Mouse (Mus musculus): ENCODE results near the gene Polr1e. TPM values are rescaled to one million over a fixed set of nuclear protein-coding genes. Genes with fewer than 3 reads are reported as not detected.

Gene Polr1e
- polyA plus RNA-seq, 1 experiment: 18.6 TPM

DNA sequence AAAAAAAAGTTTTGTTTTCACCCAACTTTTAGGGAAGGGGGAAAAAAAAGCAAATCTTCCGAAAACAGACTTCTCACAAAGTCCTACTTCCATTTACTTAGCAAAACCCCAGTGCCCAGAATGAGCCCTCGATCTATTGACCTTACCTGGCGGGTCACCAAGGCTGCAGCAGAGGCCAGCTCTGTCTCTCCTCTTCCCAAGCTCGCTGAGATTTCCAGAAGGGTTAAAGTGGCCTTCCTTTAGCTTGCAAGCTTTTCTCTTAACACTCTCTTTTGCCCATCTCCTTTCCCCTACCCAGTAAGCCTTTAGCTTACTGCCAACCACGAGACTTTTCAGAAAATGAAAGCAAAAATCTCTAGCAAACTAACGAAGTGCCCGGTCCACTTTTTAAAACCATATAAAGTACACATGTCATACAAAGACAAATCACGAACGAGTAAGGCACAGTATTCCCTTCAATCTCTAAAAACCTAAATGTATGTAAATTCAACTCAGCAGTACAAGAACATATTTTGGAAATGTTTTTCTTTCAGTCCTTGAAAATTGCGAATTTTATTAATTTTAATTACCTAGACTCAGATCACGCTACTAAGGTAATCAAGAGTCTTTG is 7.5 kb upstream of the Polr1e start:
- TF ChIP-seq POLR2A (IDR thresholded peaks at IDR 0.05; ENCODE audit: borderline replicate concordance, extremely low read depth, insufficient read depth, insufficient read length, poor library complexity, severe bottlenecking): no peak
- TF ChIP-seq CTCF (IDR thresholded peaks at IDR 0.05; ENCODE audit: borderline replicate concordance, extremely low read depth, insufficient read depth, insufficient read length): no peak
- DNase-seq (ENCODE audit: low read depth): peak; percentile 10

DNA sequence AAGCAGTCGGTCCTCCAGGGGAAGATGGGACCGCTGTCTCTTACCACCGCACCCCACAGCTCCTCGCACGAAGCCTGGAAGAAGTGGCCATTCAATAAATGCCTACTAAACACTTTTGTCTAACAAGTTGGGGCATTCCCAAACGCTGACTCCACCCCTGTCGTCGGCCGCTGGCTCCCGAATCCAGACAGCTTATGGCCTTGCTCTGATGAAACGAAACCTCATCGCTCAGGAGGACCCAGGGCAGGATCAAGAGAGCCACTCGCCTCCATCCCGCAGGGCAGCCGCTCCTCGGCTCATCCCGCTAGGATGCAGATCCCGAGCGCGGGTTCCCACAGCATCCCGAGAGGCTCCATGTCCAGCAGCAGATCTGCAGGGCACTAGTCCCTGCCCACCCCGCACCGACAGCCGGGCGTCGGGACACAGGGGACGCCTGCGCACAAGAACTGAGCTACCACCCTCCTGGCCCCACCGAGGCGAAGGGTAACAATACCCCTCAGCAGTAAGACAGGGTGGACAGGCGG is 6.7 kb upstream of the Polr1e start:
- peak; percentile 78 for DNase-seq (ENCODE audit: low read depth)
- TF ChIP-seq CTCF (IDR thresholded peaks at IDR 0.05; ENCODE audit: borderline replicate concordance, extremely low read depth, insufficient read depth, insufficient read length): no peak
- no peak for TF ChIP-seq POLR2A (IDR thresholded peaks at IDR 0.05; ENCODE audit: borderline replicate concordance, extremely low read depth, insufficient read depth, insufficient read length, poor library complexity, severe bottlenecking)

DNA sequence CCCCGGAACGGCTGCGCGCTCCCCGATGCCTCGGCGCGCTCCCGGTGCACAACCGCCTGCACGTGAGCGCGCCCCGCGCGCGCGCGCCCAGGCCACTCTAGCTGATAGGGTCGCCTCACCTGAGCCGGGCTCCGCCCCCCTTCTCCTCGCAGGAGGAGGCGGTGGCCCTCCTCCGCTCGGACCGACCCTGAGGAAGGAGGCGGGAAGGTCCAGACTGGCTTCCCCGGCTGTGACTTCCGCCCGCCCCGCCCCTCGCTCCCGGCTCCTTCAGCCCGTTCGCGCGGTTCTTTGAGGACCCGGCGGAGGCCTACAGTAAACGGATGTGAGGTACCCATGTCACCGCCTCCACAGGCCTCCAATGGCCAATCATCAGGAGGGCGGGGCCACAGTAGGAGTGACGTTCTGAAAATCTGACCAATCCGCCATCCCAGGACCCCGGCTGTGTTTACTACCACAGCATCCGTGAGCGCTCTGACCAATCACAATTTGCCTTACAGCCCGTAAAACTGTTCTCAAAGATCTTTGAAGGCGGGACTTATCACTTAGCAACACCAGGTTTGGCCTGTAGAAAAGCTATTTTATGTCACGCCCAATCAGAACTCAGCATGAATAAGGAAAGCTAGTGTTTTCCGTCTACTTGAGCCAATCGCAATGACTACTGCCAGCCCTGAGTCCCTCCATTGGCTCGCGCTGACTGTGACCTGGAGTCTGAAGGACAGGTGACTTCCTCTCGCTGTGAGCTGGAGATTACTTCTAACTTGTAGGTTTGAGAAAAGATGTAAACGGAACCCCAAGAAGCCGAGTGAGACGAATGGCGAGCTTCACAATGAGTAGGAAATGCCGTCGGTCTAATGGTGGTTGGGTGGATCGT is 6.0 kb upstream of the Polr1e start, which contains the start of gene Zbtb5:
Gene Zbtb5, minus strand, starts transcription at position 308 of the 871 bp plus-strand sequence.
- peak; percentile 100 for DNase-seq (ENCODE audit: low read depth)
- TF ChIP-seq CTCF (IDR thresholded peaks at IDR 0.05; ENCODE audit: borderline replicate concordance, extremely low read depth, insufficient read depth, insufficient read length) (no peak), POLR2A (IDR thresholded peaks at IDR 0.05; ENCODE audit: borderline replicate concordance, extremely low read depth, insufficient read depth, insufficient read length, poor library complexity, severe bottlenecking) (peak; percentile 46; the same call in 1 of the 2 replicates)

DNA sequence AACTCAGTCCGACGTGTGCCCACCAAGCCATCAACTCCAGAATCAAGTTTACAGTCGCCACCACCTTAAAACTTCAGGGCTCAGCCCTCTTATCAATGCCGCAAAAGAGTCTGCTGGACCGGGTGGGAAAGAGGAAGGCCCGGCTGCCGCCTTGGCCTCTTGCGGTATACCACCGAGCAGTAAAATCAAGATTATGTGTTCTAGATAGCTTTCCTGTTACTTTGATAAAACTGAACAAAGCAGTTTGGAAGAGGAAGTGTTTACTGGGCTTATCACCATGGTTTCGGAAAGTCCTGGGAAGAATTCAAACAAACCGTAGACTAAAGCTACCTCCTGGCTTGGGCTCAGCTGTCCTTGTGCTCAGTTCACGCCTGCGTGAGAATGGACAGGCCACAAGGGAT is 5.4 kb upstream of the Polr1e start:
- TF ChIP-seq POLR2A (IDR thresholded peaks at IDR 0.05; ENCODE audit: borderline replicate concordance, extremely low read depth, insufficient read depth, insufficient read length, poor library complexity, severe bottlenecking) (no peak), CTCF (IDR thresholded peaks at IDR 0.05; ENCODE audit: borderline replicate concordance, extremely low read depth, insufficient read depth, insufficient read length) (no peak)
- peak; percentile 13 for DNase-seq (ENCODE audit: low read depth)

DNA sequence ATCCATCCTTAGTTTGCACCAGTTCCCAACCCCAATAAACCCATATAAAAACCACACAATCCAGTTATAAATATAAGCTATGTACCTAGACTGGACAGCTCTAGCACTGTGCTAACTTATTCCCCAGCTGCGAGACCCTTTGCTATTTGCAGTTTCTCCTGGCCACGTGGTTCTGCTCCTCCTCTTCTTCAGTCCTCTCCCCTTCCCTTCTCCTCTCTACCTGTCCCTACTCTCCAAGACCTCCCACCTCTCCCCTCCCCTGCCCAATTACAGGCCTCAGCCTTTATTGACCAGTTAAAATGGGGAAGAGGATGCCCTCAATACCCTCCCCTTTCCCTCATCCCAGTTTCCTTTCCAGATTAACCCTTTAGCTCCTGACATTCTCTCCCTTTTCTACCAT is 4.8 kb upstream of the Polr1e start:
- TF ChIP-seq CTCF (IDR thresholded peaks at IDR 0.05; ENCODE audit: borderline replicate concordance, extremely low read depth, insufficient read depth, insufficient read length) (no peak), POLR2A (IDR thresholded peaks at IDR 0.05; ENCODE audit: borderline replicate concordance, extremely low read depth, insufficient read depth, insufficient read length, poor library complexity, severe bottlenecking) (no peak)

DNA sequence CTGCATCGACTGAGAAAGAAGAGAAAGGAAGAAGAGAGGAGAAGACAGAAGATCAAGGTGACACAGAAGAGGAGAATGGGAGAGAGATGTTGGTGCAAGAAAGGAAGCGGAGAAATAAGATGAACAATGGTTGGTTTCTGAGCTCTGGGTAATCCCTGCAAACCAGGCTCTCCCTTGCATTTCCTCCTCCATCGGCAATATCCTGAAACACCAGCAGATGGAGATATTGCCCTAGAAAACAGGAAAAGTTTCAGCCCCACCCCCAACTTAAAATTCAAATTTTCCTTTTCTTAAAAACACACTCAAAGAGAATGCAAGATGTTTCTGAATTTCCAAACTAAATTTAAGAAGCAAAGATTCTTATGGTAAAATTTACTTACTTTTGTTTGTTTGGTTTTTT is 2.8 kb upstream of the Polr1e start:
- DNase-seq (ENCODE audit: low read depth): peak; percentile 76
- TF ChIP-seq CTCF (IDR thresholded peaks at IDR 0.05; ENCODE audit: borderline replicate concordance, extremely low read depth, insufficient read depth, insufficient read length) (peak; percentile 70; the same call in 1 of the 2 replicates), POLR2A (IDR thresholded peaks at IDR 0.05; ENCODE audit: borderline replicate concordance, extremely low read depth, insufficient read depth, insufficient read length, poor library complexity, severe bottlenecking) (no peak)

More for the DNA sequence above, 4.8 kb upstream of the Polr1e start:
- no peak for DNase-seq (ENCODE audit: low read depth)

DNA sequence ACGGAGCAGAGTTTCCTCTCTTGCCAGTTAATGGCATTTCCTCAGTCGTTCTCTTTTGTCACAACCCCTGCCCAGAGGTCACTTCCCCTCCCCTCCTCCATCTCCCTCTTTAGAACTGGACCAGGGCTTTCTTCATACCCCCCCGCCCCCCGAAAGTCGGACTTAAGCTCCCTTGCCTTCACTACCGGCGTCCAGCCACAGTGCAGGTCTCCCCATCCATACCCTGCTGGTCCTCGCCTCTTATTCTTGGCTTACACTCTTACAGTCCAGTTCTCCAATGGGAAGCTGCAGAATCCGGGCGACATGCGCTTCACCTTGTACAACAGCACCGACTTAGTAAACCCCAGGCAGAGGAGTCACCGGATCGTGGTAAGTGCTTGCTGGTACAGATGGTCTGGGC is 626 bp downstream of the Polr1e start:
- no peak for TF ChIP-seq CTCF (IDR thresholded peaks at IDR 0.05; ENCODE audit: borderline replicate concordance, extremely low read depth, insufficient read depth, insufficient read length)
- no peak for TF ChIP-seq POLR2A (IDR thresholded peaks at IDR 0.05; ENCODE audit: borderline replicate concordance, extremely low read depth, insufficient read depth, insufficient read length, poor library complexity, severe bottlenecking)
- no peak for DNase-seq (ENCODE audit: low read depth)

DNA sequence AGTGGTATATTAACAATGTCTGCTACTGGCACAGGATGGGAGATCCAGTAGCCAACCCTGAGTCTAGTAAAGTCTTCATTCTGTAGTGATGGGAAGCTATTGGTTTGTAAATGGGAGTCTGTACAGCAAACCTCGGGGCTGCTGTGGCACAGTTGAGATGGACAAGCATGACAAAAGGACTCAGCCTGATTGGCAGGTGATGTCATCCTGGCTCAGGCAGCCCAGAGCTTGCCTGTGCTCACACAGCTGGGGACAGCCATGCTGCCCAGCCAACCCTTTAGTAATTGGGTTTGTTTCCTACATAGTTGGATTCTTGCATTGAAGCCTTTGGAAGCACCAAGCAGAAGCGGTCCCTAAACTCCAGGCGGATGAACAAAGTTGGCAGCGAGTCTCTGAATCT is 8.1 kb downstream of the Polr1e start:
- peak; percentile 8 for DNase-seq (ENCODE audit: low read depth)
- TF ChIP-seq POLR2A (IDR thresholded peaks at IDR 0.05; ENCODE audit: borderline replicate concordance, extremely low read depth, insufficient read depth, insufficient read length, poor library complexity, severe bottlenecking) (no peak), CTCF (IDR thresholded peaks at IDR 0.05; ENCODE audit: borderline replicate concordance, extremely low read depth, insufficient read depth, insufficient read length) (no peak)

DNA sequence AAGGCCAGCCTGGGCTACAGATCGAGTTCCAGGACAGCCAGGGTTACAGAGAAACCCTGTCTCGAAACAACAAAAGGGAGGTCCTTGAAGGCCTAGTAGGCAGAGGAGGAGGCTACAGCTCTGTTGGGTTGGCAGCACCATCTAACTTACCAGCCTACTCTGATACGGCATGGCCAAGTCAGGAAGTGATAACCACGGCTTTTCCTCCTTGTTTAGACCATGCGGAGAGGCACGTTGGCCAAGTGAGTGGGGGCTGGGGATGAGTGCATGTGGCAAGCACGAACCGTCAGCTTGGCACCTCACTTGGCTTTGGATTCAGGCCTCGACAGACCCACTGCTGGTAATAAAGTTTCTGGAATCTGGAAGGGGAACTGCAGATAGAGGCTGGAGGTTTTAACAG is 14.2 kb downstream of the Polr1e start:
- DNase-seq (ENCODE audit: low read depth): no peak
- TF ChIP-seq CTCF (IDR thresholded peaks at IDR 0.05; ENCODE audit: borderline replicate concordance, extremely low read depth, insufficient read depth, insufficient read length) (no peak), POLR2A (IDR thresholded peaks at IDR 0.05; ENCODE audit: borderline replicate concordance, extremely low read depth, insufficient read depth, insufficient read length, poor library complexity, severe bottlenecking) (no peak)

DNA sequence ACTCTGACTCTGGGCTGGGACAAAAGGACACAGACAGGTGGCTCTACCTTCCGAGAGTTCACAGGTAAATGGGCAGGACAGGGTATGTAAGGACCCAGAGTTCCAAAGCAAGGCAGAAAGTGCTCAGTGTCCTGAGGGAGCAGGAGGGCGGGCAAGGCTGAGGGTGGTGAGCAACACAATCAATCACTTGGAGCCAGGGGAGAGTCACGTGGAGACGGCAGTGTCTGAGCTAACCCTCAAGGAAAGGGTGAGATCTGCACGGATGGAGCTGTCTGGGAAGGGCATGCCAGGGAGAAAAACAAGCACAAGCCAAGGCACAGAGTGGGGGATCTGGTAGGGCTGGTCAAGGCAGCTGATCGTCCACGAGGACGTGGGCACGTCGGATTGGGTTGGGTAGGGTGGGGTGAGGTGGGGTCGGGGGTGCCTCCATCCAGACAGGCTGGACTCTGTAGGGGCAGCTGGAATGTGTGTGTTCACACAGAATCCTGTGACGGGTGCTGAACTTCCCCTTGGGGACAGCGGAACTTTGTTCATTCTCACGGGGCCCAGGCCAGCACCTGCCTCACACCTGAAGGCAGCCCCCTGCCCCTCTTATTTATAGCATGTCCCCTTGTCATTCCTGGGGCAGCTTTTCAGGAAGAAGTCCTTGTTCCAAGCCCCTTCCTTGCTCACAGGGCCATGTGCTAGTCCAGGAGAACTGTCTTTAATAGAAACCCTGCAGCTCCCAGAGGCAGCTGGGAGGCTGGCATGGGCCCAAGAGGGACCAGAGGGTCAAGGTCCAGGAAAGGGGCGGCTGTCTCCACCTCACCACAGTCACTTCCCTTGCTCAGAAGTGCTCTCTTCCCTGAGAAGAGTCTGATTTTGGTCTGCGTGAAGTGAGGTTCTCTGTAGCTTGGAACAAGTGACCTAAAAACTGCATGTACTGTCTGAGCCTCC is 16.6 kb downstream of the Polr1e start:
- no peak for TF ChIP-seq CTCF (IDR thresholded peaks at IDR 0.05; ENCODE audit: borderline replicate concordance, extremely low read depth, insufficient read depth, insufficient read length)
- TF ChIP-seq POLR2A (IDR thresholded peaks at IDR 0.05; ENCODE audit: borderline replicate concordance, extremely low read depth, insufficient read depth, insufficient read length, poor library complexity, severe bottlenecking): no peak
- no peak for DNase-seq (ENCODE audit: low read depth)
